Mouse (Mus musculus) adrenal gland, adult 18-20 months (tissue): ENCODE data around the gene Oosp3. TPM values are rescaled to one million over a fixed set of nuclear protein-coding genes. Genes with fewer than 3 reads are reported as not detected.

ENCODE experiments used
- DNase-seq, 2 experiments: peaks; one replicate each; pipeline ENCODE4 v3.0.0; 2021 to 2022; ENCODE audit warnings: low spot score in 2 of 2
- long read RNA-seq, 2 experiments: library from polyadenylated mRNA; stranded (forward); transcript quantifications; one replicate each; pipeline ENCODE4 v2.0.0; 2021
- total RNA-seq, 2 experiments: library from RNA; stranded (reverse); gene quantifications; 1 replicate in 1 of 2; 2 replicates in 1 of 2; pipeline ENCODE4 v1.2.3; 2021

Gene Oosp3
- not detected for total RNA-seq
- long read RNA-seq, experiment 1: 0 reads
- long read RNA-seq, experiment 2: 0 reads

DNA sequence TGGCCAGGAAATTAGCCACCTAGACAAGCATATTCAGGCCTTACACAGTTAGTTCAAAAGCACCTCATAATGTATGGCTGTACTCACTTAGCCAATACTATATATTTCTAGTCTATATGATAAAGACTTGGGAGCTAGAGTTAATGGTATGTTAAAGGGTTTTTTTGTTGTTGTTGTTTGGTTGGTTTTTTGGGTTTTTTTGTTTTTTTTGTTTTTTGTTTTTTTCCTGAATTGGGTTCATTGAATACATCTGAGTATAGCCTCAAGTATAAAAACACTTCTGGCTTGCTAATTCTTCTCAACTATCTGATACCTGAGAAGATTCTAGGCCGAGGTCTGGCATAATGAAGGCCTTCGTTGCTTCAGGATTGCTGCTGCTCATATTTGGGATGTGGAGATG lies at the start of gene Oosp3:
Oosp3 (plus strand) TSS at position 301 of the 400 bp plus-strand sequence.
- no peak for DNase-seq

DNA sequence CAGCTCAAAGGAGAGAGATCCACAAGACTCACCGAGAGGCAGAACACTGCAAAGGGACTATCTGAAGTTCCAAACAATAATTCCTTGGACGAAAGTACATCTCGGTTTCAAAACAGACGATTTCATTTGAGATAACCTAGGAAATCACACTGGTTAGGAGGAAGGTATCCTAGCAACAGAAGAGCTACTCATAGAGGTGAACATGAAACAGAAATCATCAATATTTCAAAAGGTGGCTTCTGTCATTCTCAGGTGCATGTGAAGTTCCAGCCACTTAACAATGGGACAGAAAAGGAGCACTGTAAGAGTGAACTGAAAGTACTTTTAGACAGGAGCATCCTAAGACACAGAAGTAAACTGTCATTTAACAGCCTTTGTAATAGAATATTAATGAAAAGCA lies 47.3 kb upstream of the Oosp3 start:
- DNase-seq: no peak

DNA sequence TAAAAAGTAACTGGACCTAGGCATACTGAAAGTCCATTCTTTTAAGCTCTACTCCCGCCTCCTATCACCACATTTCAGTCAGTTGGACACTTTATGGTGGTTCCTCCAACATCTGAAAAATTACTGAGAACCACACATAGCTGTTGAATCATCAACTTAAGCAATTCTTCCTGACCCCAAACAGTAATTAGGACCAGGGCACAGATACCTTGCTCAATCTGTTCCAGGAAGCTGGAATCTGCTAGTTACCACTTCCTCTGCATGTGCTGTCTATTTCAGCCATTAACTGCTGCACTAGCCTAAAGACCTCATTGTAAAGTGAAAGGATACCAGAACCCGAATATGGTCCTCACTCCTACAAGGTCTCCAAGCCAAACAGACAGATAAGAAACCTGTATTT lies 37.7 kb upstream of the Oosp3 start:
- DNase-seq: no peak

DNA sequence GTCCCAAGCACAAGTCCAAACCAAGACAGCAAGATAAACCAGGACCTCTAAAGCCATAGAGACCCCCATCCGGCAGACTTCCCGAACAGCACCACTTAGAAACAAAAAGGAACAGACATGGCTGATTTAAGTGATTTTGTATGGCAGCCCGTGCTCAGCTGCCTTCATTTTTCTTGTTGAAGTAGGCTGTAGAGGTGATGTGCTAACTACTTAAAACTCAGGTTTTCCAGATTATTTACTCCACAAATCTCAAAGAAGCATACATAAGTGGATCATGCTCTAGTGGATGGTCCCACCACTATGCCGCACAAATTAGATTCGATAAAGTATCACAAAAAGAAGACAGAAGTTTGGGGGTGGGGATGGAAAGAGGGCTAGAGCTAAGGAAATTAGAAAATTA lies 36.4 kb upstream of the Oosp3 start, which contains the start of gene Oosp2:
Oosp2 (minus strand) TSS at position 101 of the 400 bp plus-strand sequence.
- no peak for DNase-seq

DNA sequence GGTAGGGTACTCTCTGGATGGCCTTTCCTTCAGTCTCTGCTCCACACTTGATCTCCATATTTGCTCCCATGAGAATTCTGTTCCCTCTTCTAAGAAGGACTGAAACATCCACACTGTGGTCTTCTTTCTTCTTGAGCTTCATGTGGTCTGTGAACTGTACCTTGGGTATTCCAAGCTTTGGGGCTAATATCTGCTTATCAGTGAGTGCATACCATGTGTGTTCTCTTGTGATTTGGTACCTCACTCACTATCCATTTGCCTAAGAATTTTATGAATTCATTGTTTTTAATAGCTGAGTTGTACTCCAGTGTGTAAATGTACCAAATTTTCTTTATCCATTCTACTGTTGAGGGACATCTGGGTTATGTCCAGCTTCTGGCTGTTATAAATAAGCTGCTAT lies 35.3 kb upstream of the Oosp3 start:
- DNase-seq: no peak

DNA sequence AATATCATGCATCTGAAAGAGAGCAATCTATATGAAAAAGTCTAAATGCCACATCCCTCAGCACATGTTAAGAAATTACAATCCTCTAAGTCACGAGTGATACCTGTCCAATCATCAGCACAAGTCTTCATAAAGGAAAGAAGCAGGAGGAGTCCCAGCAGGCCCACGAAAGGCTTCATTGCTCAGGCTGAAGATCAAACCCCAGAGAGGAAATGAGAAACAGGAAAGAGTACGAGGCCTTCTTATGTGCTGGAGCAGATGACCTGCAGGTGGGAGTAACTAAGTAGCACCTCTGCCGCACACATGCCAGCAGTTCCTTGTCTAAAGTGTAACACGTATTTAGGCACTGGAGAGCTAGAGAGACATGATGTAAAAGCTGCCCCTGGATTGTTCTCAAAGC lies 6.0 kb upstream of the Oosp3 start, which contains the start of gene Oosp1:
Oosp1 (minus strand) TSS at position 312 of the 400 bp plus-strand sequence.
- DNase-seq: no peak

DNA sequence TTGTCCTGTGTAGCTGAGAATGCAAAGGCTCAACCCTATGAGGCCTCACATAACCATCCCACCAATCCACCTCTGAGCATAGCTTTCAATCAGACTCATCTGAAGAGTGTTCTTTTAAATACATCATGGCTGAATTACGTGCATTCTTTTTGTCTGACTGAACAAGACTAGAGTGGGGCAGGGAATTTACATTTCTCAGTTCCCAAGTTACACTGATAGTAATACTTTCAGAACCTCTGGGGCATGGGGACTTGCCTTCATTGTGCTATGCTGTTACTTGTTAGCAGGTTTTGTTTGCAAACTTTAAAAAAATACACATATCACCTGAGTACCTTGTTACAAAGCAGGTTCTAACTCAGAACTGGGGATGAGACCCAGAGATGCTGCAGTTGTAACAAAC lies 5.4 kb upstream of the Oosp3 start:
- no peak for DNase-seq

DNA sequence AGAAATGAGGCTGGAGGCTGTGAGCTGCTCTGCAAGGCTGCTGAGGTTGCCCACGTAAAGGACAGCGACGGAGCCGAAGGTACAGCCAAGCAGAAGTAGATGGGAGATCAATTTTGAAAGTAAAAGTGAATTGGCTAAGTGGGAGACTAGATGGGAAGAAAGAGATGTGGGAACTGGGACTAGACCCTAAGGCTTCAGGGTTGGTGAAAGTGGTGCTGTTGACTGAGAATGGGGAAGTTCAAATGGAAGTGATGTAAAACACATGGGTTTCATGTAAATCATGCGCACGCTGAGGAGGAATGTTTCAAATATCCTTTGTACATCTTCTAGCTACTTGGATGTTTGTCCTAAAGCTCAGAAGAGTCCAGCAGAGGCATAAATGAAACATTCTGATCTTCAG lies 1.5 kb downstream of the Oosp3 start:
- no peak for DNase-seq

DNA sequence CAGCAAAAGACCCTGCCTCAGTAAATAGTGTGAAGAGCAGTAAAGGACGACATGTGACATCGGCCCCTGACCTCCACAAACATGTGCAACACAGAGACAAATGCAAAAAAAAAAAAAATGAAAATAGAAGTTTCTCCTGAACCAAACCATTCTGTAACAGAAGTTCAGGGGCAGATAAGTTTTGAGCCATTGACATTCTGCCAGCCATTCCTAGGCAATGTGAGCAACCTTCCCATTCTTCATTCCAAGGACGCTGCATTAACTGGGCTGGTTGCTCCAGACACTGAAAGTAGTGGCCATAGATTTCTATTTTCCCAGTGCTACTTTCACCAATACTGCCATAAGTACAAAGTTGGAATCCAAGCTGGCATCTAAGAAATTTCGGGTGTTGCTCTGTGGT lies 15.6 kb downstream of the Oosp3 start:
- DNase-seq: peak in 1 of 2 experiments; percentile 31

DNA sequence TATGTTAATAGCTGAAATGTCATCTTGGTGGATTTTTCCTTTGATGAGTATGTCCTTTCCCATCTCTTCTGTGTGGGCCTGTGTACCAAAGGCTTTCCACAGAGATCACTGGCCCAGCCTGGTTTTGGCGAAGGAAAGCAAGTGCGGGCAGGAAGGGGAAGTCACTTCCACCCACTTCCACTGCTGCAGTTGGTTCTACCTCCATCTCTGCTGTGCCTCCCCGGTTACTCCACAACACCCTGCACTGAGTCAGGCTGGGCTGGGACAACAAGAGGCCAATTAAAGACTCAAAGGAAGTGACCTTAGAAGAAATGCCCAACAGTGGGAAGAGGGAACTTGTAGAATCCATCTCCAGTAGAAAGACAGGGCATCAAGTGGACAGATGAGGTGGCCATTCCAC lies 23.2 kb downstream of the Oosp3 start:
- no peak for DNase-seq

DNA sequence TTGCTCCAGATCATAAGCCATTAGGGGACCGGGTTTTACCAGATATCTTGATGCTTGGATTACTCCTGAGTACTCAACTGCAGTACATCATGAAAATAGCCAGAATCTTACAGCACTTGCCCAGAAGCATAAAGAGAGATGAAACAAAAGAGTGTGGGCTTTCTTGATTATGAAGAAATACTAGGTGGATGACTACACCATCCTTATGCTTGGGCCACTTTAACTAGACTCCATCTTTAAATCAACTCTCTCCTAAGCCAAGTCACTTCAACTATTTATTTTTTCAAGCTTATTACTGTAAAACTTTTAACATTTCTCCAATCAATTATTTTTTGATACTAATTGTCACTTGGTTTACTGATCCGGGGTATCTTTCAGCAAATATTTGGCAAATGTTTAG lies 27.0 kb downstream of the Oosp3 start:
- no peak for DNase-seq

DNA sequence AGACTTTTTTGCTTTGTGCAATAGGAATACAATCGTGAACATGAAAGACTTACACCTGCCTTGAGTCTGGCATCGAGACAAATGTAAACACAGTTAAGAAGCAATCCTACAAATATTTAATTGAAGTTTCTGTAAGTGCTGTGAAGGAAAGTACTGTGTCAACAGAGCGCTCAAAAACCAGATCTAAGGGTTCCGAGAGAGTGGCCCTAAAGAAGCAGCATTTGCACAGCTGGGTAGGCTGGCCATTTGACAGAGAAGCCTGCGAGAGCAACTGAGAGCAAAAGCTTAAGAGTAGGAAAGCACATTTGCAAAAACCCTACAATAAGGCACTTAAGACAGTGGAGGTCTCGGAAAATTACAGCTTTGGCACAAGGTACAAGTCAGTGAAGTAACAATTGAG lies 27.4 kb downstream of the Oosp3 start:
- no peak for DNase-seq

DNA sequence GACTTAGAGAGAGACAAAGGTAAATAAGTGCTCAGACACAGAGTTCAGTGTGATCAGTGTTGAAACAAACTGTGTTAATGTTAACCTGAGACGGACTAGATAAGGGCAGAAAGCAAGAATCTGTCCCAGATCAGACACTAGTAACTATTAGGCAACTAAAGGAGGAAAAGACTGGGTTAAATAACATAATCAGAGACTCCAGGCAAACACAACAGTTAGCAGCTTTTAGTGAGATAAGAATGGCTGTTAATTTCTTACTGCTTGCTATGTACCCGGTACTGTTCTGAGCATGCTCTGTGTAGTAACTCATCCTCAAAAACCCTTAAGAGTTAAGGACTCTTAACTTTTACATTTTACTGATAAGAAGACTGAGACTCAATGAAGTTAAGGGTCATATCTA lies 29.1 kb downstream of the Oosp3 start:
- DNase-seq: no peak

DNA sequence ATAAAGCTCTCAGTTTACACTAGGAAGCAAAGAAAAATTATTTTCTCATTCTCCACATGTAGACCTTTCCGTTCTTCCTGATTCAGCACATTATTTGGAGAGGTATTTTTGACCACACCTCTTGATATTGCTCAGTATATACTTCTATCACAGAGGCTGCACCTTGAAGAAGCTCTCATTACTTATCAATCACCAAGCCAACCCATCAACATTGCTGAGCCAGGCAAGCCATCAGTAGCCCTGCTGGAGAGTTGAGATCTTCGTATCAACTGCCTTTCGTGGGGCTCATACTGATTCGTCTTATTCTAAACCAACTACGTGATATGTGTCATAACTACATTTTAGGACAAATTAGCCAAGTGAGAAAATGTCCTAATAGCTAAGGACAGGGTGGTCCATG lies 30.4 kb downstream of the Oosp3 start:
- DNase-seq: no peak

DNA sequence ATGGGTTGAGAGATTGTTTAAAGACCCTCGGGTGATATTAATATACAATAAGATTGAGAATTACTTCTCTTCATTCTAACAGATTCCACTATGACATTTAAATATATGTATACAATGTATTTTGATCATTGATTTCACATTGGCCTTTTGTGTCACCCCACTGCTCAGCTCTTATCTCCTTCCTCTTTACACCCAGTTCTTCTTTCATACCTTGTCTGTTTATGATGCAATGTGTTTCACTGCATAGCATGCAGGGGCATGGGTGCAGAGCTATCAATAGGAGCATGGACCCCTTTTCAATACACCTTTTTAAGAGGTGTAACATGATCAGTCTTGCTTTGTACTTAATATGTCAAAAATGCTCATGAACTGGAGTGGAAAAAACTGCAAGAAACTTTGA lies 33.4 kb downstream of the Oosp3 start:
- DNase-seq: no peak

DNA sequence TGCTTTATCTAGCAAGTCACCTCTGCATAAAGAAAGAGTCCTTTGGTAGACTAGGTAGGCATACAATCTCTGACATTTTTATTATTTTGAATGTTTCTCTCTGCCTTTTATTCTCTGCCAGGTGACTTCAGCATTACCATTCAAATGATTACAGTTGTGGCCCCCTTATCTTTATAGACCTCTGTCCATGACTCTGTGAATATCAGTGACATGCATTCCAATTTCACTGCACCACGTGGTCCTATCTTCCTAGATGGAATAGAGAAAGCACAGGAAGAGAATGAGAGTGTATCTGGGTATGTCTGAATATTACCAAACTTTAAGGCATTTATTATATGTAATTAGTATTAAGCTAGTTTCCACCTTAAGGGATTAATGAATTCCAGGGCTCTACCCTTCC lies 39.6 kb downstream of the Oosp3 start:
- no peak for DNase-seq

DNA sequence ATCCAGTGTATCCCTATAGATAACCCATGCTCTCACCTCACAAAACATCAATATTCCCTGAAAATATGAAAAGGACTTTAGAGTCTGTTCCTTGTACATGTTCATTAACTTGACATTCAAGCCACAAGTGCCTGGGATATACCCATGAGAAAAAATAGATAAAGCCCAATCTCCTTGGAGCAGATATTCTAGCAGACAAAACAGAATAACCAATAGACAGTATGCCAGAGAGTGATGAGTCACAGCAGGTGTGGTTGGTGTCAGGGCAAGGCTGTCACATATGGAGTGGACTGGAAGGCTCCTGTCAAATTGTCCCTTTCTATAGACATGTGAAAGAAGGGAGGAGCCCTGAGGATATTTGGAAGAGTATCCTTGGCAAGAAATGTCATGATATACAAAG lies 48.8 kb downstream of the Oosp3 start:
- DNase-seq: no peak

DNA sequence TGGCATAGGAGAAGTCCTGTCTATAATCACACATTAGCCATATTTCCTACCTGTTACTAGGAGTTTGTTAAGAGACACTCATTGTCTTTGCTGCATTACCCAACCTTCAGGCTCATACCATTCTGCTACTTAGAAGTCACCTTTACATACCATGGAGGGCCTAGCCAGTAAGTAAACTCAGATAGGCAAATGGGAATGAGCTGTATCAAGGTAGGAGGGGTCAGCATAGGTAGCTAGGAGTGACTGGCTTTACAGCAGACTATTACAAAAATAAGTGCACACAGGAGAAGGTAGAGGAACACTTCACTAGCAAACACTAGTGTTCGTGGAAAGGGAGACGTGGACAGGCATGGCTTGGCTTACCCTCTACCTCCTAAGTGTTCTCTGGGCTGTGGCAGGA lies 50.4 kb downstream of the Oosp3 start, which contains the start of gene Gif:
Gif (plus strand) TSS at position 257 of the 400 bp plus-strand sequence.
- no peak for DNase-seq

Other genes starting within 250 kb of the Oosp3 start
- 10 to 100 TPM; 14.6 to 21.3 TPM for gene Ms4a6c, start 227.7 kb upstream of the Oosp3 start, total RNA-seq
- gene Gm8369, start 211.1 kb upstream of the Oosp3 start, total RNA-seq: 1 to 10 TPM in 1 of 2 experiments, not detected in 1; 1.1 TPM
- 10 to 100 TPM; 13.6 to 14.8 TPM for gene Ms4a6b, start 180.5 kb upstream of the Oosp3 start, total RNA-seq
- 1 to 10 TPM; 3.5 to 3.9 TPM for gene Ms4a4d, start 160.3 kb upstream of the Oosp3 start, total RNA-seq
- gene Ms4a6d, start 92.2 kb upstream of the Oosp3 start, total RNA-seq: 10 to 100 TPM in 1 of 2 experiments, 1 to 10 TPM in 1; 8.2 to 11.6 TPM
- gene Ms4a2, start 73.3 kb upstream of the Oosp3 start, total RNA-seq: not detected
- gene Ms4a3, start 56.2 kb upstream of the Oosp3 start, total RNA-seq: not detected
- gene Oosp2, start 36.5 kb upstream of the Oosp3 start, total RNA-seq: under 1 TPM in 1 of 2 experiments, not detected in 1; 0.50 TPM
- gene Oosp1, start 5.9 kb upstream of the Oosp3 start, total RNA-seq: 1 to 10 TPM in 1 of 2 experiments, not detected in 1; 3.3 TPM
- gene Gif, start 50.5 kb downstream of the Oosp3 start, total RNA-seq: not detected
- gene Mrpl16, start 73.3 kb downstream of the Oosp3 start, total RNA-seq: 10 to 100 TPM; 63.6 to 72.3 TPM
- gene Stx3, start 122.3 kb downstream of the Oosp3 start, total RNA-seq: 1 to 10 TPM; 6.9 to 9.5 TPM
- not detected for gene Olfr1417, start 142.2 kb downstream of the Oosp3 start, total RNA-seq
- not detected for gene Olfr1418, start 164.0 kb downstream of the Oosp3 start, total RNA-seq
- not detected for gene Olfr1419, start 178.1 kb downstream of the Oosp3 start, total RNA-seq
- gene Olfr1420, start 189.5 kb downstream of the Oosp3 start, total RNA-seq: not detected
- gene Patl1, start 215.3 kb downstream of the Oosp3 start, total RNA-seq: 10 to 100 TPM; 28.0 to 28.5 TPM